Mouse (Mus musculus): ENCODE data around the gene Zfhx3.

Zfhx3 gene

DNA sequence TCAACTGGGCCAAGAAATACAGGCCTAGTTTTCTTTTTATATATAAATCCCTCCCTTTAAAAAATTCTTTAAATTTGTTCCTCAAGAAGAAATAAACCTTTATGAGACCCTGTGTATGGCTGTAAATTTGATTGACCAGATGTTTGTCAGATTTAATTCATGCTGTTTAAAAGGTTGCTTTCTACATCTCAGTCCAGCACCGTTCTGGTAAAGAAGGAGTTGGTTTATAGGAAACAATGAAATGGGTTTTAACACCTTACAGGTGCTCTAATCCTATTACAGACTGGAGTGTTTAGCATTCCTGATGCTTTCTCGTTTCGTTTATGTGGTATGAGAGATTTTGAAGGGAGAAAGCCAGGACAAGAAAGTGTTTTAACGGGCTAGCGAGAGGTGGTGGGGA lies 147.2 kb downstream of the Zfhx3 start:
- WGBS = 85% methylated on average over 5 of the region's 5 CpGs

DNA sequence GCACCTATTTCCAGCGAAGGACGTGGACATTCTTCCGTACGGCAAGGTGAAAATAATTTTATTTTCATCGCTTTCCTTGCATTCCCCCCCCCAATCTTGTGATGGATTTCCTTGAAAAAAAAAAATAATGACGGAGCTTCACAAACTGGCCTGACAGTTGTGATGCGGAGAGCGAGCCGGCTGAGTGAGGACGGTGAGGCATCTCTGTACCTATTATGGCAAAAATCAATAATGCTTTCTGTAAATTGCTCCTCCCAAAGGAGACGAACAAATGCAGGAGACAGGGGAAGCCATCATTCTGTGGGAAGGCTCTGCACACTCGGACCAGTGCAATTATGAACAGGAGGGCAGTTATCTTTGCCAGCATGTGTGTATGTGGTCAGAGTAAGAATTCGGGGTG lies 156.2 kb downstream of the Zfhx3 start:
- 92% methylated on average over 13 of the region's 13 CpGs for WGBS

DNA sequence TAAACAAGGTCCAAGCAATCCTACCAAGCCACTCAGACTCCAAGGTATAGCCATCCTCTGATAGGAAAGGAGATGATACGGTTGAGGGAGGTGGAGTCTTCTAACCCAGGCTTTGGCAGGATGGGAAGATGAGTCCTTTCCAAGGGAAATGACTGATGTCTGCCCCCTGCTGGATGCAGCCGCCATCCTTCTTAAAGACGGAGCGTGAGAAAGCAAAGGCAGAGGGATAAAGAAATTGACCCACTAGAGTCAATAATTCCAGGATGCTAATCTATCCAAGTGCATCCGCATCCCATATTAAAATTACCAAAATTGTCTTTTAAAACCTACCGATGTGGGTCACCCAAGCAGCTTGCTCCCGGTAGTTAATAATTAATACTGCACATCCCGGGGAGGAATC lies 158.7 kb downstream of the Zfhx3 start:
- 56% methylated on average over 8 of the region's 8 CpGs for WGBS

DNA sequence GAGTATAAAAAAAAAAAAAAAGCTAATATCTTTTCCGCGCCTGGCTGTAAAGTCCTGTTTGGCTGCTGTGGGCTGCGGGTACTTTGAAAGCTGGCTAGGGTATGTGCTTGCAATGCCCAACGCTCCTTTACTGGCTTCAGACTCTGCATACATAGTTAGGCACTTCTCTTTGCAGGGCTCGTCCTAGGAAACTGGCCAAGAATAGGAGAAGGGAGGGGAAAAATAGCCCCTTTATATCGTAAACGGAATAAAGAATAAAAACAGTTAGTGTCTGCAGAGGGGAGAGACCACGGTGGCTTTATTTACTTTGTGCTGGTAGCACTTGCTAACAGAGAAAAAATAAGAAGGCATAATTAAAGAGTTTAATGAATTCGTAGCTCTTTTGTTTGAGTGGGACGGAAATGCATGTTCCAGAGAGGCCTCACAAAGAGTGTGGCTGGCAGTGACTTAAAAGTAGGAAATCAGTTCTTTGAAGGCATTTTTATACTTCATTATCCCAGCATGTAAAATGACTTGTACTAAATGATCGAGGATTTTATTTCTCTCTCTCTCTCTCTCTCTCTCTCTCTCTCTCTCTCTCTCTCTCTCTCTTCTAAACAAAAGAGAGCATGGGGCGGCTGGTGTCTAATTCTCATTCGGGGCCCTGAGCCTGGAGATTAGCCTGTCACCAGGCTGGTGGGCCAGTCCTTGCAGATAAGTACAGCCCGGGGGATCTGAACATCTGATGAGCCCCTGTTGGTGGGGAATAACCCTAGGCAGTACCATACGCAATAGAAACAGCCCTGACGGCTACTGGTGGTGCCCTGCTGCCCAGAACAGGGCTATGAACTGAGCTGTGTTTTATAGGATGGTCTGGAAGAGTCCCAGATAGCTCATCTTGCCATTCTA lies 159.8 kb downstream of the Zfhx3 start:
- 52% methylated on average over 16 of the region's 16 CpGs for WGBS

DNA sequence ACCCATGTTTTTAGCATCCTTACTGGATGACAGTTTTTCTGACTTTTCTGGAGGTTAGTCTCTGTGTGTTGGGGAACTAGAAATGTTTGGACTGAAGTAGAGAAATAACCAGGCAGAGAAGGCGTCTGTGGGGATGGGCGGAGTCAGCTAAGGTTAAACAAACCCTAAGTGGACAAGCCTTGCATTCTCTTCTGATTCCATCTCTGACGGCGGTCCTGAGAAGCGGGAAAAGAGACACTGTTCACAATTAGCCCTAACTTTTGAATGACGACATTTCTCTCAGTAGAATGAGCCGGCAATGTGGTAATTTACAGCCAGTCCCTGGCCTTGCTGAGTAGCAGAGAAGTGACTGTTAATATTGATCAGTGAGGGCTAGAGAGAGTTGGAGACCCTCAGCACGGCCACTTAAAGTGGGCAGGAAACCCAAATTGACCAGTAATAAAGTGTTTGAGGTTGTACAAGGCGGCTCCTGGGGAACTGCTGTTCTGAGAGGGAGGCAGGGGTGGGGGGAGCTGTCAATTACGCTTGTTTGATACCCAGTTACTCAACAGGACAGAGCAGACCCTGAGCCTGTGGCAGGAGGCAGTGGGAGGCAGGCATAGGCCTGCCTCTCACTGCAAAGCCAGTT lies 162.1 kb downstream of the Zfhx3 start:
- WGBS = 60% methylated on average over 10 of the region's 10 CpGs

DNA sequence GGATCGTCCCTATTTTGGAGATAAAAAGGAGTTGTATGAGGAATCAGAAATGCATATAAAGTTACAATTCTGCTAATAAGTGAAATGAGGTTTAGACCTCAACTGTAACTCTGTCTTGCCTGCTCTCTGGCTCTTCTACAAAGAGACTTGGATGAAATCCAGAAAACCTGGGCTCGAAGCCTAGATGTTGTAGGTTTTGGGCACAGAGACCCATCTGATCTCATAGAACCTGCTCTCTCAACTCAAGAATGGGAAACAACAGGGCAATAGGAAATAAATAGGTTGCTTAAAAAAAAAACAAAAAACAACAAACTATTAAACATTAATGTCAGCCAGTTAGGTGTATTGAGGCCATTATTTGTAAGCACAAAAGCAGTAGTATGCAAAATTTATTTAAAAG lies 182.6 kb downstream of the Zfhx3 start:
- 36% methylated on average over 2 of the region's 2 CpGs for WGBS

DNA sequence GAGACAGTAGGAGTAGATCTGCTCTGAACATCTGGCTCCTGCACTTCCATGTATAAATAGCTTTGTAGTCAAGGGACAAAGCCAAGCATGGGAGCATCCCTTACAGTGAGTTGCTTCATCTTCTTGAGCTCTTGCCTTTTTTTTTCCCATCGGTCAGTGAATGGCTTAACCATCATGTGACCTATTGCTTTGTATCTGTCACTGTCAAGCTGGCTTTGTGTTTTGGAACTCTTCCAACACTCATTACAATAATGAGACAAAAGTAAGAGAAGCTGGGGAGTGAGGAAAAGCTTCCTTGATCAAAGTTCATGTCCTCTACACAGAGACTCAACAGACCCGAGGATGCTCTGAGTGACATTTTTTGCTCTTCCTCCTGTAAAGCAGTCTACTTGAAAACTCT lies 183.0 kb downstream of the Zfhx3 start:
- WGBS = 51% methylated on average over 2 of the region's 2 CpGs

DNA sequence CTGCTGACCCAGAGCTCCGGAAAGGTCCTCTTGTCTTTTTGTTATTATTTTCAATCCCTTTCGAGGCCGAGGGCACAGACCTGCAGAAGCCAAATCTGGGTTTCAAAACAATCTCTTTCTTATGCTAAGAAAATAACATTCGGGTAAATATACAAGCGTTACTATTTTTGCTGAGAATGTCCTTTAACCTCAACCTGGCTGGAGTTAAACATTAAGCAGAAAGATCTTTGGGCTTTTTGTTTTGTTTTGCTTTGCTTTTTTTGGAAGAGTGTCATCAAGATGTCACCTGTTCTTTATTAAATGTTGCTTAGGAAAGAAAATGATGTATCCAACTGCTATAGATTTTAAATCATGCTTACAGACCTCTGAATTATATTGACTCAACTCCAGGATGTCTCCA lies 204.1 kb downstream of the Zfhx3 start:
- WGBS = 79% methylated on average over 5 of the region's 5 CpGs

DNA sequence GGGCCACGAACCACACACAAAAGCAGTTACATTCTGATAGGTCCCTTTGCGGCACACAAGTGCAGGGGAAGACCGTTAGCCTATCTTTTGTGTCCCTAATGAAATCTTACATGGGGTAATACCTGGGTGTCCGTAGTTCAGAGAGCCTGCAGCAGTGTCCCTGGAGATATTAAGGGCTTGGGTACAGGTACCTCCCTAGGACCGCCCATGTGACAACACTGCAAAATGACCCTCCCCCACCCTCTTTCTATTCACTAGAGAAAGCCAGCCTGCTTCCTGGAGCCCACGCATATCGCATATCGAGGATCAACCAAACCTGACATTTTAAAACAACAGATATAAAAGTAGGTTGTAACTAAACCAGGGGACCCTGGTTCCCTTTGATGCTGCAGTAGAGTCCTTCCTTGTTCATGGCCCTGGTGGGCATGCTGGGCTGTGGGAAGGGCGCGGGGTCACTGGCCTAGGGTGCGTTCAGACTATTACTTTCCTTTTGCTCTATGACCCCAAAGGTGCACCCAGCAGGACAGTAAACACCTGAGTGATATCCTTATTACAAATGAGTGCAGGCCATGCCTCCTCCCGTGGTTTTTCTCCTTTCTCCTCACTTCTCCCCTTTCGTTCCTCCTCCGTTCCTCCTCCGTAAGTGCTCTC lies 206.3 kb downstream of the Zfhx3 start:
- 72% methylated on average over 15 of the region's 15 CpGs for WGBS

DNA sequence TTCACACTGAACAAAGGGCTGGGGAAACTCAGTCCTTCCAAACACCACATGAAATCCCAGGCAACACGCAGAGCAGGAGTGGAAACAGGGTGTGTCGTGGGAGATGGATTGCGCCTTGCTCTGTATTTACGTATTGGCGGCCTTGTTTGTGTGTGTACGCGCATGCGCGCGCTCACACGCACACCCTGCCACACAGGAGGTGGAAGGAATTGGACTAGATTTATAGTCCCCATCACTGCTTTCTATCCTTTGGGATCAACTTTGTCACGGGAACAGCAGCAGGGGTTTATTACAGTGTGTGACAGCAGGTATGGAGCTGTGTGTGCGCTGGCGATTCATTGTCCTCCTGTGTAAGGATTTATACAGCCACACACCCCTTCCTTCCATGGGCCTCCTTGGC lies 228.4 kb downstream of the Zfhx3 start:
- 95% methylated on average over 14 of the region's 14 CpGs for WGBS

DNA sequence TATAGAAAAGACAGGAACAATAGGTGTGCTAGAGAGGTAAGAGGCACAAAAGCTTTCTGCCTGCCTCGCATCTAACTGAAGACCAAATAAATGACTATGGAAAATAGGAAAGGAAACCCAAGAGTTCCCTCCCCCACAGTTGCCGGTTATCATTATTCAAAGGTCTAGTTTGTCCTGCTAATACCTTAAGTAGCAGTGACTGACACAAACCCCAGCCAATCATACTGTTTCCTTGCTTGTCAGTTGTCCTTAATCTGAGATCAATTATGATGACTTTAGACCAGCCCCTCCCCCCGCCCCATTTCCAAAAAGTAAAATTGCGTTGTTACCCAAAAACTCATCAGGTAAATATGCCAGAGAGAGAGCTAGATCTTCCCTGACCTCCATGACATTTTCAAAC lies 240.9 kb downstream of the Zfhx3 start:
- WGBS = 87% methylated on average over 4 of the region's 4 CpGs

DNA sequence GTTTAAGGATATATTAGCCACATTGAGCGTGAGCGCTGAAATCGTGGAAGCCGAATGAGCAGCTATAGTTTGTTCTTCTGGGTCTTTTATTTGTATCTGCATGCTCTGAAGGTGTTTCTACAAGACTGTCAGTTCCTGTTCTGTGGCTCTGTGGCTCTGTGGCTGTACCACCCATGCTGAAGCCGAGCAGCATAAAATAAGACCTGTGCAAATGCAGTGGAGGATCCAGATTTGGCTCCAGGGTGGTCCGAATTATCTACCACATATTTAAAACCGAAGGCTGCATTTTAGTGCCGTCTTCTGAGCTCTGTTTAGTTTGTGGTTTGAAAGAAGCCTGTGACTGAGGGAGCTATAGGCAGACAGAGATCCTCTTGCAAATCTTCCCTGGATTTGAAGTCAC lies 241.5 kb downstream of the Zfhx3 start:
- WGBS = 83% methylated on average over 8 of the region's 8 CpGs

DNA sequence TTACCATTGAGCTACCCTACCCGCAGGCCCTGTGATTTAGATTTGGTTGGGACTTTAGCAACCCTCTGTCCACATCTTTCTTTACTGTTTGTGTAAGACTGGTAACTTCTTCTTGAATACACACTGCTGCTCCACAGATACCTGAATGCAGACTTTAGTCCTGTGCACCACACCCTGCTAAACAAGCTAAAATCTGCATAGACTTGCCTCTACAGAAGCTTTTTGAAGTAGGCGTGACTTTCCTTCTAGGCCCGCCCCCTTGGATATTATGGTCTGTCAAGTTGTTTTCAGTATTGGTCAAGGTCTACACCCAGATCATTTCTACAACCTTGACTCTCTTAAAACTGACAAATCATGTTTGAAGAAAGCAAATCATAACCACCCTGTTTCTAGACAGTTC lies 243.8 kb downstream of the Zfhx3 start:
- 96% methylated on average over 3 of the region's 3 CpGs for WGBS

DNA sequence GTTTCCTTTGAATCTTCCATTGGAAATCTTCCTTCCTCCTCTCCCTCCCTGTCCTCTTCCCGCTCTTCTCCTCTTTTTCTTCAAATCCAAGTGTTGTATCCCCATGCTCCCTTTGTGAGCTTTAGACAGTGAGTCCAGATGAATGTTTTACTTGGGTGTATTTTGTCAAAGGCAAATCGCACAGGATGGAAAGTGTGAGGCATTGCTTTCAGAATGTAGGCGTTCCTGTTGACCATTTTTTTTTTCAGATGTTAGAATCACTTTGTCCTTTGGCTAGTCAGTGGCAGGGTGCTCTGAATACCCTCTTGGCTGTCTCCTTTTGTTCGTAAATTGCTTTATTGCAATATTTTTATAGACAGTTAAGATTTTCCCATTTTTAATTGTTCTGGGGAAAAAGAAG lies 245.6 kb downstream of the Zfhx3 start:
- 79% methylated on average over 4 of the region's 4 CpGs for WGBS

DNA sequence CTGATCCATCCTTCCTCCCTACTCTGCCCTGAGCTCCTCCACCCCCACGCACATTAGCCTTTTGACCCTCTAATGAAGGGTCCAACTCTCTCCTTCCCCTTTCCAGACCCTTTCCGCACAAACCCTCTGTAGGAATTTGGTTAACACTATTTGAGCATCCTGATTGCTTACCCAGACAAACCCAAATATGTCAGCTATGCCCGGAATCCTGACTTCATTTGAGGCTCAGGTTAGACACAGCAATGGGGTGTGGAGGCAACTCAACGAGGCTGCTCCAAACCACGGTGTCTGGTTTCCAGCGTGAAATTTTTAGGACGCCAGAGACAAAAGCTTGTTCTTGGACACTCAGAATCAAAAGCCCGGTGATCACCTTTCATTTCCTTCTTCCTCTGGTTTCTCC lies 252.1 kb downstream of the Zfhx3 start:
- WGBS = 73% methylated on average over 8 of the region's 8 CpGs

DNA sequence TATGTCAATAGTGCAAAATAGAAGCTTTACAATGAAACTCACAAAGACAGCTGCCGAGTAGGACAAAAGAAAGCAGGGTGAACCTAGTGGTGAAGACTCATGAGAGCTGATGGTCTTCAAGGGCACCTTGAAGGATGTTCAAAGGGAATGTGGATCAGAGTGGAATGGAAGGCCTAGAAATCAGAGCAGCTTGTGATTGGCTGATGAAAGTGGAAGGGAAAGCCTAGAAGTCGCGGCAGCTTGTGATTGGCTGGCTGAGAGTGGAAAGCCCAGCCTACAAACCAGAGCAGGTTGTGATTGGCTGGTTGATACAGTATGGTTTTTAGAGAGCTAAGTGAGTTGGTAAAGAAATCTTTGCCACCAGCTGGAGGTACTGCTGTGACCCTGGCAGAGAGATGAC lies 272.6 kb downstream of the Zfhx3 start:
- WGBS = 95% methylated on average over 3 of the region's 3 CpGs

DNA sequence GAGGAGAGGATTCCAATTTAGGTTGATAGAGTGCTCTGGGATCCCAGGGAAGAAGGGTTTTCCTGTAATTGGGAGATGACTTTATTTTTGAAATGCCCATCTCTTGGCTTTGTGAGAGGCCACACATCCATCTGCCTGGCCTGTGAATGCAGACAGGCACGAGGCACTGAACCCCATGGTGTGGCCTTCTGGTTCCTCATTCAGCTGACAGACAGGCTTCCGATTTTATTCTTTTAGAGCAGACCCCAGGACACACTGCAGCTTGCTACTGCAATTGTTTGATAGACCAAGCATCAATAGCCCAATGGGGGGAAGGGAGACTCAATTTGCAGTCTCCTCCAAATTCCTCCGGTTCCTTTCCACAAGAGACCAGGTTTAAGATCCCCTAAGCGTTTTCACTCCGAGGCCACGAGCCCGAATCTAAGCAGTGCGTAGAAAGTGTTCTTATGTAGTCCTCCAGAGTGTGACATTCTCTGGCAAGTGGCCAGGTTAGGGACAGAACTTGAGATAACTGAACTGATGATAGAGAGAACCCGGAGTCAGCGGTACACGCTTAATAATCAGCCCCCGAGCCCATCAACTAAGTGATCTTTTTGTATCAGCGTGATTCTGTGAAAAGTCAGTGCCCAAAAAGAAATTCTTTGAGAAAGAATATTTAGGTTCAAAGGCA lies 275.9 kb downstream of the Zfhx3 start:
- 66% methylated on average over 13 of the region's 13 CpGs for WGBS

DNA sequence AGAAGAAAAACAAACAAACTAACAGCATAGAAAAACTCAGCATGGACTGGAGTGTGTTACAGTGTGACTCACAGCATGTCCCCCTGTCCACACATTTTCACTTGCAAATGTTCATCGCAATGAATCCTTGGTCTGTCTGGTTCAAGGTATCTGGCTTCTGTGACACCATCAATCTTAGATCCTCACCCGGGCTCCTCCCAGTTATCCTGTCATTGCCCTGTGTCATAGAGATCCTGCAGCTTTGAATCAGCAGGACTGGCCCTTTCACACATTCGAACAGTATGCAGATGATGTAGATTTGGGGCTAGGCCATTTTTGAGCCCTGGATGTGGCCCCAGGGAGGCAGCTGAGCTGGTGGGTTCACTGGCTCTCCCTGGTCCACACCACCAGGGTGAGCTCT lies 278.1 kb downstream of the Zfhx3 start:
- whole genome bisulfite sequencing = 84% methylated on average over 3 of the region's 3 CpGs

DNA sequence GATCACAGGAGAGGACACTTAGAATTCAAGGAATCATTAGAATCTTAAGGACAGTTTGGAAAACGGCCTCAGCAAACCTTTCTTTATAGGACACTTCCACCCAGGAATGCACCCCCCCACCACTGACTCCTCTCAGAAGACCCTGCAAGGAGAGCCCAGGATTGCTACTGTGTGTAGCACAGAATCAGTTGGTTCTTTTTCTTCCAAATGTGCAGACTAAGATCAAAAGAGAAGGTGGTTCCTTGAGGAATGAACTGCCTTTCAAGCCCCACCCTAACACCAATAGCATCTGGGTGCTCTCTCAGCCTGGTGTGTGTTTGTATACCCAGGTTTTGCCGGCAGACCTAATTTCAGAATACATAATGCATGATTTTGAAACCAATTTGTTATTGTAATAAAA lies 279.6 kb downstream of the Zfhx3 start:
- WGBS = 79% methylated on average over 2 of the region's 2 CpGs

DNA sequence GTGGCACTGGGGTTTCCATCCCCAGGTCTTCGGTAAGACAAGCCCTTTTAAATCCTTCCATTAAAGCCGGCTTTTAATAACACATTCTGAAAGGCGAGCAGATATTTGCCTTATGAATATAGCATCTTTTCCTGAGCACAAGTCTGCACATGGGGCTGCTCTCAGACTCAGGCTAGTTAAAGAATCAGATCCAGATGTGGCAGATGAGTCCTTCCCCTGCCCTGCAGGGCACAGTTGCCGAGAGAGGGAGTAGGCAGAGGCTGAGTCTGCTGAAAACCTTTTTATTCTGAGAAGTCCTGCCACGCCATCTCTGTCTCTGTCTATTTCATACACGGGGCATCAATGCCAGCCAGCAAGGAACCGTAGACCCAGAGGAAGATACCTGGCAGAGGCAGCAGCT lies 289.9 kb downstream of the Zfhx3 start:
- WGBS = 88% methylated on average over 7 of the region's 7 CpGs

DNA sequence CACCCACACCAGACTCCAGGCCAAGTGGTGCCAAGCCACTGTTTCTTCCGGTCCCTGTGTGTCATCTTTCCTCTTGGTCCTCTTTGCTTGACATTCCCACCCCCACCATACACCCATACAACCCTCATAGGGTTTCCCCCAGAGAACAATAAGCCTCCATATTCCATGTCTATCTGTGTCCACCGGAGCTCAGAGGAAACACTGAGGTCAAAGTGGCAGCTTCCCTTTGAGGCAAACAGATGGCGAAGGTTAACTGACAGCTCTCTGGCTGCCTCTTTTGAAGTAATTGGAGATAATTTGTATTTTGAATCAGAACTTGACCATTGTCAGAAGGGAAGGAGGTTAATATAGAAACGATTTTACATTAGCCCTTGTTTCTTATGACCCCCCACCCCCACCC lies 292.0 kb downstream of the Zfhx3 start:
- 63% methylated on average over 4 of the region's 4 CpGs for WGBS

DNA sequence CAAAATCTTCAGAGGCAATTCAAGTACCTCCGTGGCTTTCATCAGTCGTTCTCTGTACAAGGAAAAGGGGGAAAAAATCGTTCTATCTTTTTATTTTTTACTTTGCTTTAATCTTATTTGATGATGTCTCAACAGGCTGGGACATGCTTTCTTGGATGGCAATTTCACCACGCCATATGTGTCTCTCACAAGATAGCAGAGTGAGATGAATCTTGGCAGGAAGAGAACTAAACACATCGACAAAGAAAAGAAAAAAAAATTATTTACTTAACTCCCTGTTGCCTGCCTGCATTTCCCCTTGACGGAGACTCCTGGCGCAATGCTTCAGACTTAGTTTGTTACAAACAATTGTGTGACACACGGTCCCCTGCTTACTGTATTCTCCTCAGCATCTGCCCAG lies 294.3 kb downstream of the Zfhx3 start:
- WGBS = 27% methylated on average over 8 of the region's 8 CpGs

Measured in cerebral cortex, adult 2 months (tissue).